Mouse (Mus musculus) heart, adult 8-10 months (tissue): Measurements from ENCODE around the gene Pyroxd2. TPM values are rescaled to one million over a fixed set of nuclear protein-coding genes. Genes with fewer than 3 reads are reported as not detected.
A peak's percentile ranks its signal among the peaks of the same experiment; 100 is the strongest.

Experiments used
- DNase-seq: peaks from one replicate; pipeline ENCODE4 v3.0.0; 2022; ENCODE audit warnings: low spot score
- total RNA-seq, 4 experiments: library from RNA; stranded (reverse); gene quantifications; 2 replicates each; pipeline ENCODE4 v1.2.4; 2022

Gene Pyroxd2
- total RNA-seq, 4 experiments from 2014 or later = 3.8 to 5.8 (median 4.5) TPM

DNA sequence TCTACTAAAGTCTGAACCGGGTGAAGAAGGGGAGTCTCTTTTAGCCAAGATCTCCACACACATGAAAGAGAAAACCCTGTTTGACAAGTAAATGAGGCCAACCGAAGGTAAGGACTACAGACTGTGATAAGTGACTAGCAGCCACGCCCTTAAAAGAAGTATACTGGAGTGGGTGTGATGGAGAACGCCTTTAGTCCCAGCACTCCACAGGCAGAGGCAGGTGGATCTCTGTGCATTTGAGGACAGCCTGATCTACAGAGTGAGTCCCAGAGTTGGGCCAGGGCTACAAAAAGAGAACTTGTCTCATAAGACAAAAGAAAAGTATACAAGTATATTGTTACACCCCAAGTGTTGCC lies 6.7 kb downstream of the Pyroxd2 start:
- DNase-seq = no peak

DNA sequence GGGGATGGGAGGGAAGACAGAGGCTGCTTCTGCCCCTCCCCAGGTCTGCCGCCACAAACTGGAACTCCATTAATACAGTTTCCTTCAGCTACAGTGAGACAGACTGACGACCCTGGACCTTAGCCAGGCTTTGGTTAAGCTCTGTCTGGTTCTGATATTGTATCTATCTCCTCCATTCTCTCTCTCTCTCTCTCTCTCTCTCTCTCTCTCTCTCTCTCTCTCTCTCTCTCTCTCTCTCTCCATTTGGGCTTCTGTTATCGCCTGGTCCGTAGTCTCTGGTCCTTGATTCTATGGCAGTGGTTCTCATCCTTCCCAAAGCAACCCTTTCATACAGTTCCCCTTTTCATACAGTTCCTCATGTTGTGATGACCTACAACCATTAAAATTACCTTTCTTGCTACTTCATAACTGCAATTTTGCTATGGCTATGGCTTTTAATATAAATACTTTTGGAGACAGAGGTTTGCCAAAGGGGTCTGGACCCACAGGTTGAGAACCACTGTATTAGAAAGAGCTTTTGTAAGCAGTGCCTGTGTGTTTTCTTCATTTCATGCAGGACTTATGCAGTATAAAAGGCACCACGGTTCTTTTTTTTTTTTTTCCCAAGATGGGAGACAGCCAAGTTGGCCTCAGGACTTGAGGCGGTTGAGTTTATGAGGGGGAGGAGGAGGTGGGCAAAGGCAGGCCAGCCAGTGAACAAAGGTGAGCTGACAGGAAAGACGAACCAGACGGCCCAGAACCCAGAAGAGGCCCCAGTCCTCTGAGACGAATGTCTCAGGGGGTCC lies 7.3 kb downstream of the Pyroxd2 start:
- DNase-seq = no peak

DNA sequence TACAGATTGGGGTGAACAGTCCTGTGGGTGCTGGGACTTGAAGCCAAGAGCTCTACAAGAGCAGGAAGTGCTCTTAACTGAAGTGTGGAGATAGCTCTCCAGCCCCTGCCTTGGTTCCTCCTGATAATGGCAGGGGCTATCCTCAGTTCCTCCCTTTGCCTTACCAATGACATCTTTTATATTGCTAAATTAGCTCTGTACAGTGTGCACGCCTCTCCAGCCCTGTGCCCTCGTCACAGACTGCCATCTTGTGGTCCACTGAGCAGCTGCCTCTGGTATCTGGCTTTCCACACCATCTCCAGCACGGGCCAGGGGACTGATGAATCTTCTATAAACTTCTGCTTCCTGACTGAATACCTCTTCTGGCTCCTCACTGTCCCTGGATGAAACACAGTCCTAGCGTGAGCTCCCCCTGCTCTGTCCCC lies 8.4 kb downstream of the Pyroxd2 start:
- DNase-seq = peak; percentile 37

DNA sequence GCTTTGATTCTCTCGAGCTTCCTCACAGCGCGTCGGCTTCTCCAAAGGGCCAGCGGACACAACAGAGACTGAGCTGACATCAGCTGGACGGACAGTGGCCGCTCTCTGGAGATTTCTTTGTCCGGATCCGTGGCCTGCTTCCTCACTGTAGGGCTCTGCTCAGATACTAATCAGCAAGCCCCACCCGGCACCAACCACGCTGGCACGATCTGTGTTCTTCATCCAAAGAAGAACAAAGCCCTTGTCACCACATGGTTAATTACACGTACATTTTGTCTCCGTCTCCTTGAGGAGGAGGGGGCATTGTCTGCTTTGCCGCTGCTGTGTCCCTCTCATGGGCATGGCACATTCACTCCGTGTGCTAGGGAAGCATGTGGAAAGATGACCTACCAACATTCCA lies 9.3 kb downstream of the Pyroxd2 start:
- DNase-seq = no peak

DNA sequence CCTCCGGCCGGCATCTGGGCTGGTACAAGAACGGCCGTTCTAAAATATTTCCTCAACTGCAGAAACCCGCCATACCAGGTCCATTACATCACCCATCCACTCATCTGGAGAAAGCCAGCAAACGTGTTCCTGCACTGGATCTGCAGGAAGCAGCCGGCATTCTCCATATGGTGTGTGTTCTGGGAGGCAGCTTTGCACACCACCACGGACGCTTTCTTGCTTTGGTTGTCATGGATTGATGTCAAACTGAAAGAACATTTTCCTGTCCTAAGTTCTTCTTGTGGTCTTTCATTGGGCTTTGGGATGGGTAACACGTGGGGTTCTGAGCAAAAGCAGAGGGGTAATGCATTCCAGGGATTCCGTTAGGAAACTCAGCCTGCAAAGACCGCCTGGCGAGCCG lies 10.7 kb downstream of the Pyroxd2 start:
- DNase-seq = no peak

DNA sequence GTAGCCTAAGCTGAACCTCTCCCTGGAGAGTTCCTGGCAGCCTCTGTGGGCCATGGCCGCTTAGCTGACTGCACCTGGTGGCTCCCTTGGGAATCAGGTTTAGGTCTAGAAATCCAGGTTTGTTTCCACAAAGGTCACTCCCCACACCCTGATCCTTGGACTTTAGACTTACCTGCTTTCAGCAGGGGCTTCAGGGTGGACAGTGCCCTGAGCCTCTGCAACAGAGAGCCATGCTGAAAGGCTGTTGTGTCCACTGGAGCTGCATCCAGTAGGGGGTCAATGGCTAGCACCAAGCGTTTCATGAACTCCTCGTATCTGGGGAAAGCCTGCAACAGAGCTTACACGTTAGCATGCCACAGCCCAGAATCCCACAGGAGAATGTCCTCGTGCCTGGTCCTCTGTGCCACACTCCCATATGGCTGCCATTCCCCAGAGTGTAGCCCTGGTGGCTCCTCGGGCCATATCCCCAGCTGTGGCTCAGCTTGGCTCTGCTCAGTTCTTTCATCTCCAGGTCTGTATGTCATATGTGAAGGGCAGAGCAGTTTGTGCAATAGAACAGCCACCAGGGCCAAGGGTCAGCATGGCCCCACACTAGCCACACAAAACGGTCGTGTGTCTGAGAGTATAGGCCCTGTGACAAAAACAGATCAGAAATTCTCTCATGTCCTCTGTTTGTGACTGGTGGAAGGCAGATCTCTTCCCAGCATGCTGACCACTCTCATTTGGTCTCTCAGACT lies 12.2 kb downstream of the Pyroxd2 start:
- DNase-seq = no peak

DNA sequence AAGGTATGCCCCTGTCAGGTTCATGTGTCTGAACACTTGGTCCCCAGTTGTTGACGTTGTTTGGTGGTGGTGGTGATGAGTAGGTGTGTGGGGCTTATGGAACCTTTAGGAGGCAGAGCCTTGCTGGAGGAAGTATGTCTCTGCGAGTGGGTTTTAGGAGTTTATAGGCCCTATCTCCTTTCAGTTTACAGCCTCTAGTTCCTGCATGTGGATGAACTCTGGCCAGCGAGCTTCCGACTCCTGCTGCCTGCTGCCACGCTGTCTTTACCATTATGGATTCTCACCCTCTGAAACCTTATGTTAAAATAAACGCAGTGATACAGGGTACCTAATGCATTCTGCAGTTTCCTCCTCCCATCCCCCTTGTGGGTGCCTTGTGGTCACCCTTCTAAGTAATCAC lies 12.8 kb downstream of the Pyroxd2 start:
- DNase-seq = no peak

DNA sequence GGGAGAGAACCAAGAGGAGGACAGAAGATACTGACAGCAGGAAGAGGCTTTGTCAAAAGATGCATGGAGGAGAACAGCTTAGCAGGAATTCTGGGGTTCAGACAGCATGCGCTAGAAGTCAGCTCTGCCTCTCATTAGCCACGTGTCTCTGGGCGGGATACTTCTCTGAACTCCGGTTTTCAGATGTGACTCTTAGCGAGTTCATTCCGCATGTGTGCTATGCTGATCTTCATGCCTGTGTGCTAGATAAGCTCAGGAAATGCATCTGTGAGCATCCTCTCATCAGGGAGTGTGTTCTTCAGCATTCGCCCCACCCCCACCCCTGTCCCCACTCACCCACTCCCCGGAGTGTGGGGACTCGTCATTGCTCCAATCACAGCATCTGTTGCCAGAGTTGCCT lies 14.8 kb downstream of the Pyroxd2 start:
- no peak for DNase-seq

DNA sequence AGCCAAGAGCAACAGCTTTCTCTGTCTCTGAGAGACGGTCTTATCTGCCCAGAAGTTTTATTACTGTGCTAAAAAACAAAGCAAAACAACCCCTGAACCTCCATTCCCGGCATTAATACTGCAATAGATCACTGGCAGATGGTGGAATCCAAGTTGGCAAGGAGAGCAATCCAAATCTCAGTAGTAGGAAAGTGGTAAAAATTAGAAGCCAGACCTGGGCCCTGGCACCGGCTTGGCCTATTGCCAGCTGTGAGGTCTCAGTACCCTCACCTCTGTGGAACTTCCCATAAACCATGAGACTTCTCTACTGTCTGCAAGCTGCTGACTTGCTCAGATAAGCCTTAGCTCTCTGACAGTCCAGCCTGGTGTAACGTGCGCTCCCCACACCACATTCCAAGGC lies 17.6 kb downstream of the Pyroxd2 start:
- no peak for DNase-seq

DNA sequence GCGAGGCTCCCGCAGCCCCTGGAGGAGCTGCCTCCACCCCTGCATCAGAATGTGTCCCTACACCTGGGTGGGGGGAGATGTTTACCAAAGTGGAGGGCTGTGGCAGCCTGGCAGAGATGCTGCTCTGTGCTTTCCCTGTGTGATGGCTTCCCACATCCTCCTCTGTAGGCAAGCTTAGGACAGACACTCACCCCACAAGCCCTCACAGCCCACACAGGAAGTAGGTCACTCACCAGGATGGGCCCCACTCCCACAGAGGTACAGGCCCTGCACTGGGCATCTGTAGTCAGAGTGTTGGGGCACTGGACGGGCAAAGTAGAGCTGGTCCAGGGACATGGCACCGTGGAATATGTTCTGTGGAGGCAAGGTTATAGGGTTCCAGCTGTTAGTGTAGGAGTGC lies 25.2 kb downstream of the Pyroxd2 start:
- no peak for DNase-seq

DNA sequence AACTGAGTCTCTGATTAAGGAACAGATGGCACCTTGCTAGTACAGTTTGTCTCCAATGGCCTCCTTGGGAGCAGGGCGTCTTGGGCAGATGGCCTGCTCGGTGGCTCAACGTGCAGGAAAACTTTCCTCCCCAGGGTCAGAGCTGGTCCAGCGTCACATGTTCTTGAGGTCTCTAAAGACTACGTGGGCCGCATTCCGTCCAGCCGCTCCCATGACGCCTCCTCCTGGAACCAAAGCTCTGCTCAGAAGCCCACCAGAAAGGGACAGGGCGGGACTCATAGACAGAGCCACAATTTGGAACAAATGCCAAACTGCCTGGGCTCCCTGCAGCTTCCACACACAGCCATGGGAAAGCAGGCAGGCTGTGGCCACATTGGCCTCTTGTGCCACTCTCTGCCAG lies 25.8 kb downstream of the Pyroxd2 start:
- DNase-seq = no peak

DNA sequence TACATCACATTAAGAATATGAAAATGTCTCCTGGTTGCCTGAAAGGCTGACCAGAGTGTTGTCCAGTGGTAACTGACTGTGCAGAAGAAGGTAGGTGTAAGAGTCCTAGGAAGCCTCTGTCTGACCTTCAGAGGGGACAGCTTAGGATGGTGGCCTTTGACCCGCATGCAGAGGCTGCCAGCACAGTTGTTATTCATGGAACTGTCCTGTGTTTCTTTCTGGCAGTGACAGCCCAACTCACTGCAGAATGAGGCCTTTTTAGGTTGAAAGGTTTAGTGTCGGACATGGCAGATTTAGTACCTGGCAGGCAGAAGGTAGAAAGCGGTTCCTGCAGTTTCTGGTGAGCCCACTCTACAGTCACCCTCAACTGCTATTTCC lies 26.6 kb downstream of the Pyroxd2 start:
- DNase-seq = no peak

DNA sequence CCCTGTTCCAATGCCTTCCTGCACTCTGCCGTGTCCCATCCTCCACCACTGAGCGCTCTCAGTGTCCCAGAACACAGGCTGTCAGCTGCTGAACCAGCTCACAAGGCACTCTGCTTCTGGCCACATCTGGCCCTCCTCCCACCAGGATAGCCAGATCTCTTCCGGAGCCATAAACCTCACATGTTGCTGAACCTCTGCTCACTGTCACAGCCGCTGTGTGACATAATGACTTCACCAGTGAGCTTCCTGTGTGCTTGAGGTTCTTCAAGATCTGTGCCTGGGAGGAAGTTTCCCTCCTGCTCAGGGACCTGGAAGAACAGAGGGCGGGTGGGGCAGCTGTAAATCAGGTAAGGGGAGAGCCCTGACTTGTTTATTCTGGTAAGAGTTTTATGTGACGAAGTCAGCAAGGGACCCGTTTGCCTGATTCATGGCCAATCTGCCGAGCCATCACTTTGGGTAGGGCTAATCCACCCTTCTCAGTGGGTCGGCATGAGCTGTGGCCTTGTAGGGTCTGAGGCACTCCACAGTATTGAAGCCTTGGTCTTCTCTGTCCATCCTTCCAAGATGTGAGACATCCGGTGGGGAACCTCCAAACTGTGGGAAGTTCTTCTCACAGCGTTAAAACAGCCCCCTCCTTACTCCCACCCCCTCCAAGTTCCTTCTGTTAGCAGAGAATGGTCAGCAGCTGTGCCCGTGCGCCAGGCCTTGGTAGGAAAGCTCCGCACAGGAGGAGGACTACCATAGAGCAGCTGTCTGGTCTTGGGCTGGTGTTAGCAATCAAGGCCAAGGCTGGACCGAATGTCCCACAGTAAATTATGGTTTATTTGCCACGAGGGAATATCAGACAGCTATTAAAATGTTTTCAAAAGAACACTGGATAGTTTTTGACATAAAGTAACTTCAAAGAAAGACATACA lies 27.3 kb downstream of the Pyroxd2 start:
- DNase-seq = peak; percentile 17

DNA sequence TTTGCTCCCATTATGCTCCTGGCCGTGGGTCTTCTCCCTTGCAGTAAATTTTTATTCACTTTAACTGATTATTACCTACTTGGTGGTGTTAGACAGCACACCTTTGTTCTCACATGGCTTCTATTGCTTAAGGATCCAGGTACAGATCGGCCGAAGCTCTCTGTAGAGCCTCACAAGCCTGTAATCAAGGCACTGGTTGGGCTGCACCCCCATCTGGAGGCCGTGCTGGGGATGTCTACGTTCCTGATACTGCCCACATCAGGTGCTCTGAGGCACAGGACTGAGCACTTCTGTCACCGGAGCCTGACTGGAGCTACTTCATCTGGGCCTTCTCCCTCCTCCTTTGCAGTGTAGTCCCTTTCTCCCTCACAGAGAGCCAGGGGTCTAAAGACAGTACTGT lies 29.3 kb downstream of the Pyroxd2 start:
- DNase-seq = no peak

DNA sequence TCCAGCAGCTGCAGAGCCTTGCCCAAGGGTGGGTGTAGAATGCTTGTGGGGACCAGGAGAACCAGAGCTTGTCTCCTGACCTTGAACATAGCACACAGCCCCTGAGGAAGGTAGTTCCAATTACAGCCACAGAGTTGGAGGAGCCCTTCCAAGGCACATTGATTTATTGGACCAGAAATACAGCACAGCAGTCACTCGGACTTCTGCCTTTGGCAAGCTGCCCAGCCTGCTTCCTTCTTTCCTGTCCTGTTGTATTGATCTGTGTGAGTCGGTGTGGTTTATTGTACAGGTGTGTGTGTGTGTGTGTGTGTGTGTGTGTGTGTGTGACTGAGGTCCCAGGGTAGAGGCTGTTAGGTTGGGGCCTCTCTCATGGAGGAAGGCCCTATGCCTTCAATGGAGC lies 30.1 kb downstream of the Pyroxd2 start:
- DNase-seq = no peak

DNA sequence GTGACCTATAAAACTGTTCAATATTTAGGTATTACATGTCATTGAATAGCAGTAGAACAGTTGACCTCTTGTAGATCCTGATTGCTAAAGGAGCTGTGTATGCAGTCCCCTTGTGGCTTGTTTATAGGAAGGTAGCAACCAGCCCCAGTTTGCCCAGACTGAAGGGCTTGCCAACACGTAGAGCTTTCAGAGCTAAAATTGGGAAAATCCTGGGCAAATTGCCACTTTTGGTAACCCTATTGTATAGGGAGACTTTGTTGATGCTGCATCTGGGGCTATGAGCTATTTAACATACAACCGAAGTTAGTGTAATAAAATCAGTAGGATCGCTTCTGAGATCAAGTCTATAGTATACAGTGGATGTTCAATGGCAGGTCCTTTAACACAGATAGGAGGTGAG lies 34.5 kb downstream of the Pyroxd2 start:
- no peak for DNase-seq

DNA sequence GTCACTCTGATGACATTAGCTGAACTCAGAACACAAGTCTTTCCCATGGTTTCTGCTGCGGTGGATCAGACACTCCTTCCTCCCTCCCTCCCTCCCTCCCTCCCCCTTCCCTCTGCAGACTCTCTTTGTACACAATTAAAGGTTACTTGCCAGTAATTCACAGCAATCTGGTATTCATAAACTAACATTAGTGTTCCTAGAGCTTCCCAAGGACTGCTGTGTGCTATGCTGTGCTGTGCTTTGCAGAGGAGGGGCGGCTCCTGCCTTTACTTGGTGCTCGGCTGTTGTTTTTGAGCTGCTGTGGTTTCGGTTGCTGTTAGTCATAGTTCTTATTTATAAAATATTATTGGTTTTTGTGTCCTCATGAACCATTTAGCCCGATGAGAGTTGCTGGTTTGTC lies 34.9 kb downstream of the Pyroxd2 start:
- DNase-seq = no peak

DNA sequence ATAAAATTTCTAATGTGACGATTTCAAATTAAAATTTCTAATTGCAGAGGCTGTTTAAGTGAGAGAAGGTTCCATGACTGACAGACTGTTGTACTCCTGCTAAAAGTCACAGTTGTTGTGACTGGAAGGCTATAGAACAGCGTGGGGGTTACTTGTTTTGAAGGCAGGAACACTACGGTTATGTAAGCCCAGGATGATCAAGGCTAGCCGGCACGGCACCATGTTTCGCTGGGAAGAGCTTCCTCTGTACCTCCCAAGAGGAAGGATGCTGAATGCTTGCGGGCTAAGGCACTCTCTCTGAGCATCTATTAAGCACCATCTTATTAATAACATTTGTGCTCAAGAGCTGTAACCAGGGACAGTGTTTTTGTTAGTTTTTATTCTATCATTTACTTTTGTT lies 36.1 kb downstream of the Pyroxd2 start:
- no peak for DNase-seq

DNA sequence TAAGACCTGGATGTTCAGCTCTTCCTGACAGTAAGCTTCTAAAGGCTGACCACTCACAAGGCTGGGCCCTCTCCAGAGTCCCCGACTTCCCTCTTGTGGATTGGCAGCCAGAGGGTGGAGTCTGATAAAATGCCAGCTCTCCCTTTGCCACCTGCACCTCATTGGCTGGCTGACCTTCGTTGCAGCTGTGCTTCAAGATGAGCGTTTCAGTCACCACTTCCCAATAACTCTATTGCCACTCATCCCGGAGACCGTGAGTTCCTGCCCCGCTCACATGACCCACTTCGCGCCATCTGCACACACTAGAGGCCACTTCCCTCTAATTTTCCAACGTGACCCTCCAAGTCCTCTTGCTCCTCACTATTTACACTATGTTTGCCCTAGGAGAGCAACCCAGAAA lies 38.8 kb downstream of the Pyroxd2 start:
- no peak for DNase-seq

DNA sequence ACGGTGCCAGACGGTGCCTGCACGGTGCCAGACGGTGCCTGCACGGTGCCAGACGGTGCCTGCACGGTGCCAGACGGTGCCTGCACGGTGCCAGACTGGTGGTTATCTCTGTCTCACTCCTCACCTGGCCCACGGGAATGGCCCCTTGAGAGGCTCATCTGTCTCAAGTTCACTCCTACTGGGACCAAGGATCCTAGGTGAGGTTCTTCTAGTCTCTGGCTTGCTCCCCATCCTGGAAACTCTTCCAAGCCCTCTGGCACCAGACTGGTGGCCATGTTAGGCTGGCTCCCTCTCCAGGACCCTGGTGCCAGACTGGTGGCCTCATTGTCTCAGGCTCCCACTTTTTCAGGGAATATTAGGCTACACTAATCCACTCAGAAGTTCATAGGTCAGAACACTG lies 53.1 kb downstream of the Pyroxd2 start:
- DNase-seq = no peak

DNA sequence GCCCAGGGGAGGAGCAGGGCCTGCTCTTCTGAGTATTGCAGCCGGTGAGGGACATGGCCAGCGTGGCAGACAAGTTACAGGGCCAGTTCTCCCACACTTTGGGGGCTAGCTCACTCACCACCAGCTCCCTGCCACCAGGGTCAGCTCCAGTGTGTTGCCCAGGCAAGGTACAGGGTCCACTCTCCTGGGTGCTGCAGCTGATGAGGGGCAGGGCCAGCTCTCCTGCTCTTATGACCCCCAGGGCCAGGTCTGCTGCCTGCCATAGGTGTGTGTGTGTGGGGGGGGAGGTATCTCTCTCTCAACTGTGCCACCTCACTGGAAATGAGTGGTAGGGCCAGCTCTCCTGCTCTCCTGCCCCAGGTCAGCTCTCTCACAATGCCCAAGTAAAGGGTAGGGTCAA lies 54.0 kb downstream of the Pyroxd2 start:
- DNase-seq = no peak

DNA sequence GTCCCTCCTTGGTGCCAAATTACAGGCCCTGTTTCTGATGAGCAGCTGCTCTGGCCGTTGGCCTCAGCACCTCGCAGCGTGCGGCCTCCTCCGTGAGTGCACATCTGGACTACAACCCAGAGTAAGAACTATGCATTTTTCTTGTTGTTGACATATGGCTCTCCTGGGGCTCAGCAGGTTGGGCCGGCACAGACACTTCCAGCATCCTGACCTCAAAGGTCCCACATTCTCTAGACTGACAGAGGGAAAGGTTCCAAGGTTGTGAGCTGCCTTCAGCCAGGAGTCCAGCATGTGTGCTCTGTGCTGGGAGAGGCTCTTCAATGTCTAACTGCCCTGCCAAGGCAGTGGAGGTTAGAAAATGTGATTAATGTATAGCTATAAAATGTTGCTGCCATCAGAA lies 55.2 kb downstream of the Pyroxd2 start:
- no peak for DNase-seq
